Mouse (Mus musculus): Measurements from ENCODE around the gene Astn2. TPM values are rescaled to one million over a fixed set of nuclear protein-coding genes. Genes with fewer than 3 reads are reported as not detected.

Astn2 gene
- polyA plus RNA-seq, 1 experiment from 2014 or later, result 0.82 TPM

DNA sequence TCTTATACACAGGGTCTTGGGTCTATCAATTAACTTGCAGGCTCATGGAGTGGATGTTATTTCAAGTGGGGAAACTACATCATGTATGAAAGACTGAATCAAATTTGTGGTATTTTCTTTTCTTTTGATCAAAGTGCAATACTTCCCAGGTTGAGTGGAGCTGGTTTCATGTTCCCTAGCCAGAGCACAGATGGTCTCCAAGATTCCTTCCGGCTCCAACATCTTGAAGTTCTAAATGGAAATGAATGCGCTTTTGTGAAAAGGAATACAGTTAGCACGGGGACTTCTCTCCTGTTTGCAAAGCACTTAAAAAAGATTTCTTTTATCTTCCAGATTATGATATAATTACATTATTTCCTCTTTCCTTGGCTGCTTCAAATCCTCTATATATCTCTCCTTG, 278.2 kb downstream of the Astn2 start:
- ATAC-seq (ENCODE audit: insufficient read depth, low FRiP score, low read depth), result no peak
- no peak overlapping the region for H3K4me3 ChIP-seq (replicated peaks)
- WGBS, result 82% methylated on average over 3 of the region's 3 CpGs
- H3K36me3 ChIP-seq, result no peaks in the 10 kb centered on the region
- no peaks in the 10 kb centered on the region for H3K4me1 ChIP-seq
- H3K9ac ChIP-seq, result no peak overlapping the region
- H3K4me2 ChIP-seq, result no peak overlapping the region
- no peaks in the 10 kb centered on the region for H3K27me3 ChIP-seq (replicated peaks)
- H3K9me3 ChIP-seq, result no peaks in the 10 kb centered on the region
- H3K27ac ChIP-seq, result no peak overlapping the region

DNA sequence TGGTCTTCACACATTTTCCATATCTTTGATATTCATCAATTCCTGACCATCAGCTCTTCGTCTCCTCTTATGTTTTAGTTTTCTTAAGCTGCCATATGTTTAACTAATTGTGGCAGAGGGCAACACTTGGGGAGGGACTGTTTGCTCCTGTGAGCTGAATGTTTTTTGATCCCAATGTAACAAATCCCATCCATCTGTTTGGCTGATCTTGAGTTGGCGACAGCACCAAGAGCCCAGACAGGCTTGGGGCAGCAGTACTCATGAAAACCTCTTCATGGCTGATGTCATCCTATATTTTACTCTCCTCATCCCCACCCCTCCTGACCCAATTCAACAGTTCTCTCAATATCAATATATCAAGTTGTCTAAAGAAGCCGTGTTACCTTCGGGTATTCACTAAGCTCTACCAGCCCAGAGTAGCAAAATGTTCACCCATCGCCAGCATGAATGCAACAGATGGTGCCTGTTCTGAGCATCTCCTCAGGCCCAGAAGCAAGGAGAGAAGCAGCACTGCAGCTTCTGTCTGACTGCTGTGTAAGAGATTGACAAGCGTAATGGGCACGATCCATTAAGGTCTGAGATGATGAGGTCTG, 281.5 kb downstream of the Astn2 start:
- Histone ChIP-seq H3K4me1 (no peaks in the 10 kb centered on the region), H3K27ac (no peak overlapping the region), H3K4me3 (replicated peaks) (no peak overlapping the region), H3K4me2 (no peak overlapping the region), H3K9me3 (no peaks in the 10 kb centered on the region), H3K27me3 (replicated peaks) (no peaks in the 10 kb centered on the region), H3K9ac (no peak overlapping the region), H3K36me3 (no peaks in the 10 kb centered on the region)
- 76% methylated on average over 7 of the region's 7 CpGs for WGBS
- ATAC-seq (ENCODE audit: insufficient read depth, low FRiP score, low read depth), result no peak

GRCm38 (mm10) chr4:66114243-66114642, 290.2 kb downstream of the Astn2 start:
- H3K4me1 ChIP-seq, result no peaks in the 10 kb centered on the region
- H3K4me2 ChIP-seq, result no peak overlapping the region
- no peaks in the 10 kb centered on the region for H3K36me3 ChIP-seq
- no peaks in the 10 kb centered on the region for H3K9me3 ChIP-seq
- no peak overlapping the region for H3K9ac ChIP-seq
- H3K4me3 ChIP-seq (replicated peaks), result no peak overlapping the region
- no peak for ATAC-seq (ENCODE audit: insufficient read depth, low FRiP score, low read depth)
- no peak overlapping the region for H3K27ac ChIP-seq
- no peaks in the 10 kb centered on the region for H3K27me3 ChIP-seq (replicated peaks)
- 84% methylated on average over 2 of the region's 2 CpGs for WGBS

DNA sequence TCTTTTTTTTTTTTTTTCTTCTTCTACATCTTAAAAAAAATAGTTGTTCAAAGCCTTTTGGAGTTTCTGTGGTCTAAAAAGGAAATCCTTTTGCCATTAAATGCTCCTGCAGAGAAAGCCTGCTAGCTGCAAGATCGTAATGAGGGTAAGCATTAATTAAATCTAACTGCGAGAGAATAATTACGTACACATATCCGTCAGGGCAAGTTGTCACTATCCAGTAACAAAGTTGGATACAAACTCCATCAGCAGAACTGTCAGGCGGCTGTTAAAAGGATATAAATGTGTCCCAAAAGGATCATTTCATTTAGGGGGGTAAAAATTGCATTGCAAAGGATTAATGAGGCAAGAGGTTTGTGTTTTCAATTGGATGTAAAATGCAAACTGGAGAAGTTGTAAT, 302.4 kb downstream of the Astn2 start:
- H3K9me3 ChIP-seq, result no peaks in the 10 kb centered on the region
- no peak for ATAC-seq (ENCODE audit: insufficient read depth, low FRiP score, low read depth)
- H3K36me3 ChIP-seq, result no peaks in the 10 kb centered on the region
- H3K27ac ChIP-seq, result no peak overlapping the region
- no peak overlapping the region for H3K9ac ChIP-seq
- H3K27me3 ChIP-seq (replicated peaks), result no peaks in the 10 kb centered on the region
- no peak overlapping the region for H3K4me3 ChIP-seq (replicated peaks)
- 59% methylated on average over 5 of the region's 5 CpGs for WGBS
- no peaks in the 10 kb centered on the region for H3K4me1 ChIP-seq
- H3K4me2 ChIP-seq, result no peak overlapping the region

GRCm38 (mm10) chr4:66097629-66098028, 306.8 kb downstream of the Astn2 start:
- Histone ChIP-seq H3K9ac (no peak overlapping the region), H3K36me3 (no peaks in the 10 kb centered on the region), H3K27ac (no peak overlapping the region), H3K27me3 (replicated peaks) (no peaks in the 10 kb centered on the region), H3K9me3 (no peaks in the 10 kb centered on the region), H3K4me1 (no peaks in the 10 kb centered on the region), H3K4me2 (no peak overlapping the region), H3K4me3 (replicated peaks) (no peak overlapping the region)
- no peak for ATAC-seq (ENCODE audit: insufficient read depth, low FRiP score, low read depth)
- 73% methylated on average over 1 of the region's 1 CpGs for WGBS

GRCm38 (mm10) chr4:66096104-66096503, 308.3 kb downstream of the Astn2 start:
- no peak overlapping the region for H3K27ac ChIP-seq
- no peak overlapping the region for H3K9ac ChIP-seq
- 72% methylated on average over 2 of the region's 2 CpGs for WGBS
- ATAC-seq (ENCODE audit: insufficient read depth, low FRiP score, low read depth), result no peak
- no peaks in the 10 kb centered on the region for H3K36me3 ChIP-seq
- H3K4me3 ChIP-seq (replicated peaks), result no peak overlapping the region
- H3K4me2 ChIP-seq, result no peak overlapping the region
- no peaks in the 10 kb centered on the region for H3K4me1 ChIP-seq
- H3K27me3 ChIP-seq (replicated peaks), result no peaks in the 10 kb centered on the region
- no peaks in the 10 kb centered on the region for H3K9me3 ChIP-seq

GRCm38 (mm10) chr4:66057161-66057560, 347.2 kb downstream of the Astn2 start:
- Histone ChIP-seq H3K4me1 (no peaks in the 10 kb centered on the region), H3K4me2 (no peak overlapping the region), H3K9ac (no peak overlapping the region), H3K27ac (no peak overlapping the region), H3K36me3 (no peaks in the 10 kb centered on the region), H3K4me3 (replicated peaks) (no peak overlapping the region), H3K9me3 (no peaks in the 10 kb centered on the region), H3K27me3 (replicated peaks) (no peaks in the 10 kb centered on the region)
- no peak for ATAC-seq (ENCODE audit: insufficient read depth, low FRiP score, low read depth)

- H3K27me3 ChIP-seq (replicated peaks), result no peaks in the 10 kb centered on the region
Measured at GRCm38 (mm10) chr4:66055690-66056089, 348.7 kb downstream of the Astn2 start.

DNA sequence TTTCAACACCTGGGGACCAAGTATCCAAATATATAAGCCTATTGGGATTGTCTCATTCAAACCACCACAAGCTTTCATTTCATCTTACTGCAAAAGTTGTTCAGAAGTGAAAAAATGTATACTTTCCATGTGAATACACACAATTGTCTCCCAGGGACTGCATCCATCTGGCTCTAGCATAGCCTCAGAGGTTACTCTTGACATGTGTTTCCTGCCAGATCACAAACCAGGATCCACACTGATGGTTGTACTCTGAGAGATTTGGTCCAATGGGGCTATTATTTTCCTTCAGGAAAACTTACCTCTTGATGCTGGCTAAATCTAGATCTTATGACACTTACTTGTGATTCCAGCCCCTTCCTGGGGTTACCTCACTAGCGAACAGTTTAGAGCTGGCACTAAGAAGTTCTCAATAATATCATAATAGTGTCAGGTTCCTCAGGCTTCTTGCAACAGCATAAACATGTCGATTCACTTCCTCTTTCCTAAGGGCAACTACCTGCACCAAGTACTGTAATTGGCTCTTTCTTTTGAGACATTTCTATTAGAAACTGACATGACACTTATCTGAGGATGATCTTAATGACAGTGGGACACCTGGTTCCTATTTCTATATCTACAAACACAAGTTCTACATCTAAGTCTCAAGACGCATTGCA, 361.3 kb downstream of the Astn2 start:
- H3K36me3 ChIP-seq, result no peaks in the 10 kb centered on the region
- no peaks in the 10 kb centered on the region for H3K27me3 ChIP-seq (replicated peaks)
- H3K4me1 ChIP-seq, result no peaks in the 10 kb centered on the region
- no peaks in the 10 kb centered on the region for H3K9me3 ChIP-seq
- H3K27ac ChIP-seq, result no peak overlapping the region
- no peak overlapping the region for H3K4me3 ChIP-seq (replicated peaks)
- no peak for ATAC-seq (ENCODE audit: insufficient read depth, low FRiP score, low read depth)
- H3K9ac ChIP-seq, result no peak overlapping the region
- WGBS, result 75% methylated on average over 3 of the region's 3 CpGs
- H3K4me2 ChIP-seq, result no peak overlapping the region

More at GRCm38 (mm10) chr4:66055690-66056089, 348.7 kb downstream of the Astn2 start:
- ATAC-seq (ENCODE audit: insufficient read depth, low FRiP score, low read depth), result no peak
- Histone ChIP-seq H3K9ac (no peak overlapping the region), H3K36me3 (no peaks in the 10 kb centered on the region), H3K9me3 (no peaks in the 10 kb centered on the region), H3K4me2 (no peak overlapping the region), H3K4me3 (replicated peaks) (no peak overlapping the region), H3K27ac (no peak overlapping the region), H3K4me1 (no peaks in the 10 kb centered on the region)
- WGBS, result 83% methylated on average over 4 of the region's 4 CpGs

- Histone ChIP-seq H3K4me2 (no peak overlapping the region), H3K27me3 (replicated peaks) (no peaks in the 10 kb centered on the region), H3K4me3 (replicated peaks) (no peak overlapping the region), H3K4me1 (no peaks in the 10 kb centered on the region), H3K36me3 (no peaks in the 10 kb centered on the region), H3K9me3 (no peaks in the 10 kb centered on the region), H3K9ac (no peak overlapping the region), H3K27ac (no peak overlapping the region)
- no peak for ATAC-seq (ENCODE audit: insufficient read depth, low FRiP score, low read depth)
- 64% methylated on average over 3 of the region's 3 CpGs for WGBS
Measured at GRCm38 (mm10) chr4:66033826-66034225, 370.6 kb downstream of the Astn2 start.

DNA sequence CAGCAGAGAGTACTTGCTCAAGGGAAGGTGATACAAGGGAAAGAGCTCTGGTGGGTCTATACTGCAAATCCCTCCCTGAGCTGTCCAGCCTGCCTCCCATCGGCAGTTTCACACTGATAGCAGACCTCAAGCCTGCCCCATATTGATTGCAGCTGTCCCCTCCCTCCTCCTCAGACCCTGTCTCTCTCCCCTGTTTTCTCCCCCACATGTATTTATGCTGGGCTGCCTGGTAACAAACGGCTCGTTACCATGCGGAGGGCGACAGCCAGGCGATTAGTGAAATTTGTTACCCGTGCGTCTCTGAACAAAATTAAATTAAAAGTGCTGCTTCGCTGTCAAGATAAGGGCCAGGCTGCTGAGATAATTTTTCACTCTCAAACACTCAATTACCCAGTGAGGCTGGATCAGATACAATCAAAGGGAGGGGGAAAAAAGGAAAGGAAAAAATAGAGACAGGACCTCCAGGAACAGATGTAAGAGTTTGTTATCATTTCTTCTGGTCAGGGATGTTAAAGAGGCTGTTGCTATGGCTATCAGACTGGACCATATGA, 373.0 kb downstream of the Astn2 start:
- Histone ChIP-seq H3K4me1 (no peaks in the 10 kb centered on the region), H3K9ac (no peak overlapping the region), H3K27me3 (replicated peaks) (no peaks in the 10 kb centered on the region), H3K36me3 (no peaks in the 10 kb centered on the region), H3K9me3 (no peaks in the 10 kb centered on the region), H3K4me2 (no peak overlapping the region), H3K4me3 (replicated peaks) (no peak overlapping the region), H3K27ac (no peak overlapping the region)
- ATAC-seq (ENCODE audit: insufficient read depth, low FRiP score, low read depth), result no peak
- WGBS, result 39% methylated on average over 9 of the region's 9 CpGs

GRCm38 (mm10) chr4:66029901-66030300, 374.5 kb downstream of the Astn2 start:
- Histone ChIP-seq H3K9me3 (no peaks in the 10 kb centered on the region), H3K4me3 (replicated peaks) (no peak overlapping the region), H3K36me3 (no peaks in the 10 kb centered on the region), H3K9ac (no peak overlapping the region), H3K27ac (no peak overlapping the region), H3K4me1 (no peaks in the 10 kb centered on the region), H3K27me3 (replicated peaks) (no peaks in the 10 kb centered on the region), H3K4me2 (no peak overlapping the region)
- 57% methylated on average over 4 of the region's 4 CpGs for WGBS
- ATAC-seq (ENCODE audit: insufficient read depth, low FRiP score, low read depth), result no peak

All from stomach, embryonic 15.5 days (tissue).